Mouse (Mus musculus) embryonic fibroblast, embryonic 13.5 days (primary cell): ENCODE results near the gene Gm20388.

Source experiments
- CTCF ChIP-seq: IDR thresholded peaks from 2 replicates; pipeline ENCODE4 v1.5.1; 2011; ENCODE audit warnings: mild to moderate bottlenecking, control low read depth, low read length, moderate library complexity, borderline replicate concordance; ENCODE audit not compliant: insufficient read depth
- POLR2A ChIP-seq: IDR thresholded peaks from 2 replicates; pipeline ENCODE4 v1.6.1; 2011; ENCODE audit warnings: low read depth, mild to moderate bottlenecking, control low read depth, low read length, moderate library complexity

- TF ChIP-seq POLR2A (no peak), CTCF (no peak)
Measured at GRCm38 (mm10) chr8:121174721-121175539, 1264.3 kb downstream of the Gm20388 start.
